Mouse (Mus musculus) left cerebral cortex, postnatal 36 days (tissue): ENCODE results near the gene Adgrv1. TPM values are rescaled to one million over a fixed set of nuclear protein-coding genes. Genes with fewer than 3 reads are reported as not detected.

Experiments used
- DNase-seq, 2 experiments: peaks; one replicate each; pipeline ENCODE4 v3.0.0; 2021 to 2022; ENCODE audit warnings: low spot score in 2 of 2, mixed read lengths in 1 of 2
- intact Hi-C: fragments of 180-260 bp; cut with DNase I; formaldehyde crosslinking; loops from one replicate; pipeline ENCODE4 v1.15.1; 2025
- total RNA-seq, 2 experiments: library from RNA; stranded (reverse); gene quantifications; 2 replicates each; pipeline ENCODE4 v1.2.3; 2021

Adgrv1 gene
- total RNA-seq, 2 experiments from 2014 or later: 1.4 to 1.6 TPM

GRCm38 (mm10) chr13:81210516-81210915, 422.4 kb downstream of the Adgrv1 start:
- intact Hi-C loops: no loop called here
- no peak for DNase-seq

GRCm38 (mm10) chr13:81209815-81210214, 423.1 kb downstream of the Adgrv1 start:
- intact Hi-C loops: no loop called here
- DNase-seq: no peak

GRCm38 (mm10) chr13:81208106-81208613, 424.8 kb downstream of the Adgrv1 start:
- DNase-seq: no peak
- intact Hi-C loops: no loop called here

GRCm38 (mm10) chr13:81181966-81182908, 450.7 kb downstream of the Adgrv1 start:
- DNase-seq: no peak
- intact Hi-C loops: no loop called here

GRCm38 (mm10) chr13:81181459-81181858, 451.5 kb downstream of the Adgrv1 start:
- intact Hi-C loops: no loop called here
- DNase-seq: no peak

GRCm38 (mm10) chr13:81176820-81177219, 456.1 kb downstream of the Adgrv1 start:
- no peak for DNase-seq
- intact Hi-C loops: no loop called here

- no peak for DNase-seq
- intact Hi-C loops: no loop called here
Observed at GRCm38 (mm10) chr13:81176071-81176470, 456.9 kb downstream of the Adgrv1 start.

GRCm38 (mm10) chr13:81171115-81171514, 461.8 kb downstream of the Adgrv1 start:
- intact Hi-C loops: no loop called here
- no peak for DNase-seq

GRCm38 (mm10) chr13:81167450-81167849, 465.5 kb downstream of the Adgrv1 start:
- intact Hi-C loops: loop anchor here (10.0 kb wide), 1 partner anchor 187 kb away; no protein-coding TSS in a partner anchor
- DNase-seq: no peak

GRCm38 (mm10) chr13:81159808-81160207, 473.1 kb downstream of the Adgrv1 start:
- no peak for DNase-seq
- intact Hi-C loops: loop anchor here (5.0 to 10.0 kb wide), 2 partner anchors 195 to 298 kb away; no protein-coding TSS in a partner anchor

- DNase-seq: peak in 1 of 2 experiments; percentile 39
- intact Hi-C loops: loop anchor here (2.0 to 5.0 kb wide), 2 partner anchors 273 to 293 kb away; partner anchors contain the start of gene Arrdc3
Observed at GRCm38 (mm10) chr13:81155322-81155721, 477.6 kb downstream of the Adgrv1 start.

GRCm38 (mm10) chr13:81144434-81144833, 488.5 kb downstream of the Adgrv1 start:
- no peak for DNase-seq
- intact Hi-C loops: no loop called here

GRCm38 (mm10) chr13:81142268-81142884, 490.6 kb downstream of the Adgrv1 start:
- intact Hi-C loops: no loop called here
- no peak for DNase-seq

- no peak for DNase-seq
- intact Hi-C loops: no loop called here
Observed at GRCm38 (mm10) chr13:81136652-81137422, 496.1 kb downstream of the Adgrv1 start.

GRCm38 (mm10) chr13:81135953-81136352, 497.0 kb downstream of the Adgrv1 start:
- DNase-seq: no peak

GRCm38 (mm10) chr13:81134412-81134811, 498.5 kb downstream of the Adgrv1 start:
- DNase-seq: no peak
- intact Hi-C loops: no loop called here

More at GRCm38 (mm10) chr13:81135953-81136352, 497.0 kb downstream of the Adgrv1 start:
- intact Hi-C loops: no loop called here

- intact Hi-C loops: no loop called here
- DNase-seq: no peak
Observed at GRCm38 (mm10) chr13:81133336-81133735, 499.6 kb downstream of the Adgrv1 start.

GRCm38 (mm10) chr13:81132691-81133090, 500.3 kb downstream of the Adgrv1 start:
- no peak for DNase-seq
- intact Hi-C loops: no loop called here

- intact Hi-C loops: no loop called here
- no peak for DNase-seq
Observed at GRCm38 (mm10) chr13:81131860-81132259, 501.1 kb downstream of the Adgrv1 start.
